Mouse (Mus musculus): Measurements from ENCODE around the gene Asb4. TPM values are rescaled to one million over a fixed set of nuclear protein-coding genes. Genes with fewer than 3 reads are reported as not detected.

Gene Asb4
- polyA plus RNA-seq, 1 experiment, result 0.69 TPM

- no peaks in the 10 kb centered on the region for H3K4me1 ChIP-seq (ENCODE audit: control insufficient read depth, insufficient read depth, low read length)
- no peaks in the 10 kb centered on the region for H3K36me3 ChIP-seq (ENCODE audit: control insufficient read depth, insufficient read depth, low read length)
- DNase-seq, result no peak
- H3K27ac ChIP-seq (ENCODE audit: insufficient read depth, low read depth, low read length), result no peak overlapping the region
- no peak for TF ChIP-seq CTCF (conservative IDR thresholded peaks at IDR 0.05; ENCODE audit: insufficient read depth, insufficient read length, low read depth, low read length)
- TF ChIP-seq POLR2A (IDR thresholded peaks at IDR 0.05; ENCODE audit: low read depth, low read length), result no peak
- H3K4me3 ChIP-seq (ENCODE audit: insufficient read depth, low read depth, low read length), result no peak overlapping the region
- no peaks in the 10 kb centered on the region for H3K27me3 ChIP-seq (replicated peaks; ENCODE audit: control insufficient read depth, insufficient read depth, low read length)
- 92% methylated on average over 5 of the region's 5 CpGs for WGBS
Observed at GRCm38 (mm10) chr6:5360402-5360801, 22.8 kb upstream of the Asb4 start.

DNA sequence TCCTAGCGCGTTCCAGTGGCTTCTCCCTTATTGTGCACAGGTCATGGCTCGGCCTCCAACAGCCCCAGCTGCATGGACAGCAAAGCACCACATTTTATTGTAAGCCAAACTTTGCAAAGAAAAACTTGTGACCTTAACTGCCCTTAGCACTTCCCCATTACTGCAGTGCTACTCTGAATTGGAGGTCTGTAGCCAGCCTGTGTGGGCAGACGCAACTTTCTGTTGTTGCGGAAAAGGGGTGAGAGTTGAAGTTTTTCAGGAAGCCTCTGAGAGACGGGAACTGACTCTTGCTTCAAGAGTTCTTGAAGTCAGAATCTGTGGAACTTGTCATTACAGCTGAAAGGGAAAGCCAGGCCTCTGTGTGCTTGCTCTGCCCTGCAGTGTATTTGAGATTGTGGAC, 21.2 kb upstream of the Asb4 start:
- Histone ChIP-seq H3K4me3 (ENCODE audit: insufficient read depth, low read depth, low read length) (no peak overlapping the region), H3K4me1 (ENCODE audit: control insufficient read depth, insufficient read depth, low read length) (no peaks in the 10 kb centered on the region), H3K27me3 (replicated peaks; ENCODE audit: control insufficient read depth, insufficient read depth, low read length) (no peaks in the 10 kb centered on the region), H3K27ac (ENCODE audit: insufficient read depth, low read depth, low read length) (no peak overlapping the region), H3K36me3 (ENCODE audit: control insufficient read depth, insufficient read depth, low read length) (no peaks in the 10 kb centered on the region)
- WGBS, result 67% methylated on average over 6 of the region's 6 CpGs
- TF ChIP-seq CTCF (conservative IDR thresholded peaks at IDR 0.05; ENCODE audit: insufficient read depth, insufficient read length, low read depth, low read length) (no peak), POLR2A (IDR thresholded peaks at IDR 0.05; ENCODE audit: low read depth, low read length) (no peak)
- no peak for DNase-seq

GRCm38 (mm10) chr6:5365845-5366244, 17.3 kb upstream of the Asb4 start:
- H3K4me3 ChIP-seq (ENCODE audit: insufficient read depth, low read depth, low read length), result no peak overlapping the region
- DNase-seq, result no peak
- no peak overlapping the region for H3K27ac ChIP-seq (ENCODE audit: insufficient read depth, low read depth, low read length)
- no peak for TF ChIP-seq CTCF (conservative IDR thresholded peaks at IDR 0.05; ENCODE audit: insufficient read depth, insufficient read length, low read depth, low read length)
- no peak for TF ChIP-seq POLR2A (IDR thresholded peaks at IDR 0.05; ENCODE audit: low read depth, low read length)
- no peaks in the 10 kb centered on the region for H3K4me1 ChIP-seq (ENCODE audit: control insufficient read depth, insufficient read depth, low read length)
- H3K27me3 ChIP-seq (replicated peaks; ENCODE audit: control insufficient read depth, insufficient read depth, low read length), result no peaks in the 10 kb centered on the region
- WGBS, result 74% methylated on average over 5 of the region's 5 CpGs
- no peaks in the 10 kb centered on the region for H3K36me3 ChIP-seq (ENCODE audit: control insufficient read depth, insufficient read depth, low read length)

- 93% methylated on average over 4 of the region's 4 CpGs for WGBS
- Histone ChIP-seq H3K4me3 (ENCODE audit: insufficient read depth, low read depth, low read length) (no peak overlapping the region), H3K27me3 (replicated peaks; ENCODE audit: control insufficient read depth, insufficient read depth, low read length) (no peaks in the 10 kb centered on the region), H3K27ac (ENCODE audit: insufficient read depth, low read depth, low read length) (no peak overlapping the region), H3K36me3 (ENCODE audit: control insufficient read depth, insufficient read depth, low read length) (no peaks in the 10 kb centered on the region), H3K4me1 (ENCODE audit: control insufficient read depth, insufficient read depth, low read length) (no peaks in the 10 kb centered on the region)
- no peak for TF ChIP-seq CTCF (conservative IDR thresholded peaks at IDR 0.05; ENCODE audit: insufficient read depth, insufficient read length, low read depth, low read length)
- no peak for TF ChIP-seq POLR2A (IDR thresholded peaks at IDR 0.05; ENCODE audit: low read depth, low read length)
- DNase-seq, result no peak
Observed at GRCm38 (mm10) chr6:5376884-5377283, 6.3 kb upstream of the Asb4 start.

DNA sequence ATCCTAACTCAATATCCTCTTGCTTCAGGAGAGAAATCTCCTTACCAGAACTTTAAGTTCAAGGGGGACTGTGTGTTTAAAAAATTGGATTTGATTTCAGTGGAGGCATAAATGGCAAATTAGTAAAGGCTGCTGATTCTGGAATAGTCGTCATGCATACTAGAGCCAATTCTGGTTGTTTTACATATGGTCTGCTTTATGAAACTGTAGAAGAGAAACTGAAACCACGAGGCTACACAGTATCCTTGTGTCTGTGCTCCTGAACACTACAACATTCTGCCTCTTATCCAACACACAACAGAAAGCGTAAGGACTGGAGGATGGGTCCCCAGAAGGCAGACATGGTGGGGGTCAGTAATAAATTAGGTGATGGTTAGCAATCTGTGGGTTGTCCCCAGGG, 4.1 kb upstream of the Asb4 start:
- Histone ChIP-seq H3K27ac (ENCODE audit: insufficient read depth, low read depth, low read length) (no peak overlapping the region), H3K4me1 (ENCODE audit: control insufficient read depth, insufficient read depth, low read length) (peaks cover 8% of the 10 kb centered on the region; the same call in 1 of the 2 replicates), H3K36me3 (ENCODE audit: control insufficient read depth, insufficient read depth, low read length) (no peaks in the 10 kb centered on the region), H3K4me3 (ENCODE audit: insufficient read depth, low read depth, low read length) (no peak overlapping the region), H3K27me3 (replicated peaks; ENCODE audit: control insufficient read depth, insufficient read depth, low read length) (peaks cover 4% of the 10 kb centered on the region)
- no peak for TF ChIP-seq CTCF (conservative IDR thresholded peaks at IDR 0.05; ENCODE audit: insufficient read depth, insufficient read length, low read depth, low read length)
- TF ChIP-seq POLR2A (IDR thresholded peaks at IDR 0.05; ENCODE audit: low read depth, low read length), result no peak
- WGBS, result 80% methylated on average over 3 of the region's 3 CpGs
- no peak for DNase-seq

DNA sequence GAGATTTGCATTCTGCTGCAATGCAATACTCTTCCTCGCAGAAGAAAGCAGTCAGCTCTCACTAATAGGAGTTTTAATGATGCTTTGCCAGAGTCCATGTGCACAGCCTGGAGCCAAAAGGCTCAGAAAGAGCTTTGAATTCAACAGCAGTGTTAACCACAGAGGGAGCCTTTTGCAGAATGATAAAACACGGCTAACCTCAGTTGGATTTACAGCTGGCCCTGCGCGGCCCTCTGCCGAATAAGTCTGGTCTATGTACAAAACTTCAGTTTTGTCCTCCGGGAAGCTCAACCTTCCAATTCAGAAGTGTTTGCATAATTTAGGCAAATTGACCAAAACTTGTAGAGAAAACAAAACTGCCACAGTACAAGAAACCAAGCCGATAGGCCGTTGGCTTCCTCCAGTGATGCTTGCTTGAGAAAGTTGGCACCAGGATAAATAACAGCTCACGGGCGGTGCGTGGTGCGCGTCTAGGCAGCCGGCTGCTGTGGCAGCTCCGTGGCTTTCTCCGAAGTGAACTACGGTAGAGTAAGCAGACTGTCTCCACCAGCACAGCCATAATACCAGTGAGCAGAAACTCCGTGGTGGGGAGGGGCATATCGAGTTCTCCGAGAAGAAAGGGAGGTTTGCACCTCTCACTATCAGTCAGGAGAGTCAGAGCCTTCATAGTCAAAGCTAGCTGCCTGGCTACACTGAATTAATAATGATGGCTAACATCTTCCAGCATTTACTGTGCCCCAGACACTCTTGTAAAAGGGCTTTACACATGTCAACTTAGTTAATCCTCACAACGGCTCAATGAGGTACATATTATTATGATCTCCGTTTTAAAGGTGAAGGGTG, 3.2 kb upstream of the Asb4 start:
- no peak for DNase-seq
- H3K36me3 ChIP-seq (ENCODE audit: control insufficient read depth, insufficient read depth, low read length), result no peaks in the 10 kb centered on the region
- TF ChIP-seq CTCF (conservative IDR thresholded peaks at IDR 0.05; ENCODE audit: insufficient read depth, insufficient read length, low read depth, low read length) (no peak), POLR2A (IDR thresholded peaks at IDR 0.05; ENCODE audit: low read depth, low read length) (no peak)
- WGBS, result 31% methylated on average over 22 of the region's 22 CpGs
- no peak overlapping the region for H3K27ac ChIP-seq (ENCODE audit: insufficient read depth, low read depth, low read length)
- H3K4me1 ChIP-seq (ENCODE audit: control insufficient read depth, insufficient read depth, low read length), result peaks cover 8% of the 10 kb centered on the region; the same call in 1 of the 2 replicates
- H3K4me3 ChIP-seq (ENCODE audit: insufficient read depth, low read depth, low read length), result no peak overlapping the region
- H3K27me3 ChIP-seq (replicated peaks; ENCODE audit: control insufficient read depth, insufficient read depth, low read length), result peaks cover 6% of the 10 kb centered on the region

DNA sequence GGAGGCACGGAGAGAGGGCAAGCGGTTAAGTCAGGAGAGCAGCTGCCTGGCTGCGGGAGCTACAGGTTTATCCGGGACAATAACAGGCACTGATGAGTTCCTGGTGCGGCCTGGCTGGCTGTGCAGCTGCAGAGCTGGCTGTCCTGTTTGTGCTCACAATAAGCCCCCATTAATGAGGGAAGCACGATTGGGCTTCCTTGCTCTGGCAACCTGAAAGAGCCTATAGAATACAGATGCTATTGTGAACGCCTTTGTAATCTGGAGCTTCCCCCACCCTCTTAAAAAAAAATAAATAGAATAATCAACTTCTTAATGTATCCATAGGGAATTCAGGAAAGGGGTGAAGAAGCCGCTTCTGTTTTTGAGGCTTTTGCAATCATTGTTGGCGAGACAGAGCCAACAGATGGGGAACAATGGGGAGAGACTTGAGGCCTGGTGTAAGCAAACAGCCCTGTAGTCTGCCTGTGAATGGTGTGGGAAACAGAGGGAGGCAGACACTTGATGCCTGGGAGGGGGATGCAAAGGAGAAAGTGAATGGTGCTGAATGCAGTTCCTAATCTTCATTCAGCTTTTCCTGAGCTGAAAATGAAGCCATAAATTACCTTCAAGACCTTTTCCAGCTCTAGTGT, 2.4 kb upstream of the Asb4 start:
- DNase-seq, result no peak
- no peak for TF ChIP-seq POLR2A (IDR thresholded peaks at IDR 0.05; ENCODE audit: low read depth, low read length)
- no peak for TF ChIP-seq CTCF (conservative IDR thresholded peaks at IDR 0.05; ENCODE audit: insufficient read depth, insufficient read length, low read depth, low read length)
- Histone ChIP-seq H3K27me3 (replicated peaks; ENCODE audit: control insufficient read depth, insufficient read depth, low read length) (peaks cover 8% of the 10 kb centered on the region), H3K4me1 (ENCODE audit: control insufficient read depth, insufficient read depth, low read length) (peaks cover 8% of the 10 kb centered on the region; the same call in 1 of the 2 replicates), H3K36me3 (ENCODE audit: control insufficient read depth, insufficient read depth, low read length) (no peaks in the 10 kb centered on the region), H3K27ac (ENCODE audit: insufficient read depth, low read depth, low read length) (no peak overlapping the region), H3K4me3 (ENCODE audit: insufficient read depth, low read depth, low read length) (no peak overlapping the region)
- WGBS, result 67% methylated on average over 9 of the region's 9 CpGs

Measured in kidney, adult 2 months (tissue).